Mouse (Mus musculus) heart, adult 9 months (tissue): ENCODE data around the gene Zkscan5.
"Not testable (repeated sequence)": the region's sequence is repeated elsewhere in the genome, so short reads cannot be mapped to it uniquely, and the experiment has no call there.

ENCODE experiments used
- DNase-seq, 2 experiments: peaks; one replicate each; pipeline ENCODE4 v3.0.0; 2022; ENCODE audit warnings: low spot score in 2 of 2

Gene Zkscan5

GRCm38 (mm10) chr5:145203936-145204691 lies at the start of gene Zkscan5:
Gene Zkscan5, plus strand, starts transcription at chr5:145204562.
- peak; percentile 99 for DNase-seq

DNA sequence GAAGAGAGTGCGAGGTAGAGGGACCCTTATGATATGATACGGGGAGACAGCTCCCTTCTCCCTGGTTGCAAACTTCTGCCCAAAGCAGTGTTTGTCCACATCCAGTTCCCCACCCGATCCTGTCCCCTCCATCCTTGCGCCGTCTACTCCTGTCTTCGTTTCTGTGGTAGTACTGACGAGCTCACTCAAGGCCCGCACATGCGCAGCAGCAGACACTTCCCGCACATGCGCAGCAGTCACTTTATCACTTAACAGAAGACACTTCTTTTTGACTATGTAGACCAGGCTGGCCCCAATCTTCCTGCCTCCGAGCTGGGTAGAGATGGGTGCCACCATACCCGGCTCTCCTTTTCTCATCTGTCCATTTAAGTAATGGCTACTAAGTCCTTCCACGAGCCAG lies 43.0 kb upstream of the Zkscan5 start:
- no peak for DNase-seq

DNA sequence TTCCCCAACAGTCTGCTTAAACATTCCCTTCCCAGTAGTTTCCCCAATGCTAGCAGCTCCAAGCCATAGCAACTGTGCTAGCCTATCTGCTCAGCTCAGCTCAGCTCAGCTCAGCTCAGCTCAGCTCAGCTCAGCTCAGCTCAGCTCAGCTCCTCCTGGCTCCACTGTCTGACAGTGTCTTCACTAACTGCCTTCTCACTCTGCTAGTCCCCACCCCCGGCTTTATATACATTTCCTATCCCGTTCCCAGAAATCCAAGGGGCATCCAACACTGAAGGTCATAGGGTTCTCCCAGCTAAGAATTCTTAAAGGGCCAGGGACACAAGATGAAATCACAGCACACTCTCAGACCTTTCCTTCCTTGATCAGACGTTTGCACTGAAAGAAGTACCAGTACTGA lies 39.7 kb upstream of the Zkscan5 start:
- DNase-seq: no peak

DNA sequence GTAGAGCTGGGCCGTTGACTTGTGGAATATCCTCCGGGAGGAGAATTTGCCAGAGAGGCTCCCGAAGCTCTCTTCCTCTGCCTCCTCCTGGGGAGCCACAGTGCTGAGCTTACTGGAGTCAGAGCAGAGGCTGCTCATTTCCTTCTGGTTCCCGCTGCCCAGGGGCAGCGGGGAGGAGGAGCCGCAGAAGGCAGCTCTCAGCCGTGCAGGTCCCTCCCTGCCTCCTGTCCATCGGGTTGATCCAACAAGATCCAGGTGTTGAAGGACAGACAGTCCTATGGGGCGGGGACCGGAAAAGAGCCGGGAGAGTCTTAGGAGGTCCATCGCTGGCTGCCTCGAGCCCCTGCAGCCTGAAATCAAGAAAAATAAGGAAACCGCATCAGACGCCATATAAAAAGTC lies 39.2 kb upstream of the Zkscan5 start:
- no peak for DNase-seq

DNA sequence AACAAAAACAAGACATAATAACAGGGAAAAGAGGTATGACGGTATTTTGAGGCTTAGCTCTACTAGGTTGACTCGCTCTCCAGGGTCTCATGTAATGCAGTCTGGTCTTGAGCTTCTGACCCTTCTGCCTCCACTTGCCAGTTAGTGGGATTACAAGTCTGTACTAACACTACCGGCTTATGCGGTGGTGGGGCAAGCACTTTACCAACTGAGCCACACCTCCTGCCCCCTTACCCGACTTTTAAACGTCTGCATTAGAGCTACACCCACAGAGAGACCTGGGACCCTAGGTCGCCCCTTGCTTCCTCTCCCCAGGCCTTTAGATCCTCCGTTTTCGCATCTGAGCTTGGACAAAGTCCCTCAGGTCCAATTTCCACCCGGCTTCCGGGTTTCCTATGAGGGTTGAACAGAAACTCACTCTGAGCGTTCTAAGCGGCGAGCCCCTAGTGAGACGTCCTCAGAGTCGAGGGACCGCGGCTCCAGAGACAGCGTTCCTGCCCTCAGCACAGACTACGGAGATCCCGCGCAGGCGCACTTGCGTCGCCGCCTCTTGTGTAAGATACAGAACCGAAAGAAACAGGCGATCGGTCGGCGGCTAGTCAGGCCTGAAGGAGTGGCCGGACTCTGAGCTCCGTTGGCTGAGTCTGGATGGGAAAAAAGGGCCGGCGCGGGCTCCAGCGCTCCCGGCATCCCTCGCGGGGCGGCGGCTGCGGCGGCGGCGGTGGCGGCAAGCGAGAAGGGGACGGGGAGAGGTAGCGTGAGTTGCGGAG lies 37.6 kb upstream of the Zkscan5 start, which contains the start of the genes Ptcd1 and Cpsf4:
Ptcd1 (minus strand) TSS at position 573 of the 770 bp plus-strand sequence.
Cpsf4 (plus strand) TSS at position 678 of the 770 bp plus-strand sequence.
- peak; percentile 97 to 99 for DNase-seq

DNA sequence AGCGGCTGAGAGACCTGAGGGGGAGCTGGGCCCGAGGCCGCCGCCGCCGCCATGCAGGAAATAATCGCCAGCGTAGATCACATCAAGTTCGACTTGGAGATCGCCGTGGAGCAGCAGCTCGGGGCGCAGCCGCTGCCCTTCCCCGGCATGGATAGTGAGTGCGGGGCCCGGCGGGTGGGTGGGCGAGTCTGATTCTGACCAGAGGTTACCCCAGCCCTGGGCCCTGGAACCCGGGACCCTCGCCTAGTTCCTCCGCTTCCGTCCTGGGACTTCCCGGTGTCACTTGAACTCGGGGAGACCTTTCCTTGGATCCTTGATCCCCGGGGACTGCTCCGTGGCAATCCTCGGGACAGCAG lies 37.1 kb upstream of the Zkscan5 start:
- no peak for DNase-seq

- DNase-seq: peak in 1 of 2 experiments; percentile 32
Observed at GRCm38 (mm10) chr5:145178461-145178980, 25.8 kb upstream of the Zkscan5 start.

- no peak for DNase-seq
Observed at GRCm38 (mm10) chr5:145185244-145185643, 19.1 kb upstream of the Zkscan5 start.

- DNase-seq: no peak
Observed at GRCm38 (mm10) chr5:145189416-145189815, 14.9 kb upstream of the Zkscan5 start.

- DNase-seq: no peak
Observed at GRCm38 (mm10) chr5:145190373-145190772, 14.0 kb upstream of the Zkscan5 start.

DNA sequence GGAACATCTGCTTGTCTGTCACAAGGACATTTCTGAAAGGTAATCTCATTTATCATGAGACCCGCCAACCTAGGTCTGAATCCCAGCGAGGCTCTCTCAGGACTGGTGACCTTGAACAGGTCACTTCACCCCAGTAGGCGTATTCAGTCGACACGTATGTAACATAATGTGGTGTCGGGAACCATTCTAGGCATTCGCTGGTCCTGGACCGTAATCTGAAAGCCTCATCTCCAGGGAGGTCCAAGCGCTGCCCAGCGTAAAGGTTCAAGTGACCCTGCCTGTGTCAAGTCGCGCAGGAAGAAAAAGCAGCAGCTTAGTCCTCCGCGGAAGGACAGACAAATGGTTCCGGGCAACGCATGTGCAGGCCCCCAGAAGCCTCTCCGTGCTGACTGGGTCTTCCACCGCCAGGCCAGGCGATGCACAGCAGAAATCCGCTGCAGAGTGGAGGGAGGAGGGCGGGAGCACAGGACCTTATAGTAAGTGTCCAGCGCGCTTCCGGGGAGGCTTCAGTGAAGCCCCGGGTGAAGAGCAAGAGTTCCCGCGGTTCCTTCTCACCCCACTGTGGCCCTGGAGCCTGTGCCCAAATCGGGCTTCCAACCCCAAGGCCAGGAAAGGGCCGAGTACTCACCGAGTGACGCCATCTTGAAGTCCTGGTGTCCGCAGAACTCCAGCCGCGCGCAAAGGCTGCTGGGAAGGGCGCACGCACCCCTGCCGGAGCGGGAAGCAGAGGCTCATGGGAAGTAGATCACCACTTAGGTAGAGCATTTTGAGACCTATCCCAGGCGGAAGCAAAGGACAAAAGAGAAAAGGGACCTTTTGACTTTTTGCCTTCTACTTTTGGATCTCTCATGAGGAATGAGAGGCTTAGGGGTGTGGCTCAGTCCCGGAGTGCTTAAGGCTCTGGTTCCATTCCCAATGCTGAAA lies 13.2 kb upstream of the Zkscan5 start:
- DNase-seq: peak; percentile 91

DNA sequence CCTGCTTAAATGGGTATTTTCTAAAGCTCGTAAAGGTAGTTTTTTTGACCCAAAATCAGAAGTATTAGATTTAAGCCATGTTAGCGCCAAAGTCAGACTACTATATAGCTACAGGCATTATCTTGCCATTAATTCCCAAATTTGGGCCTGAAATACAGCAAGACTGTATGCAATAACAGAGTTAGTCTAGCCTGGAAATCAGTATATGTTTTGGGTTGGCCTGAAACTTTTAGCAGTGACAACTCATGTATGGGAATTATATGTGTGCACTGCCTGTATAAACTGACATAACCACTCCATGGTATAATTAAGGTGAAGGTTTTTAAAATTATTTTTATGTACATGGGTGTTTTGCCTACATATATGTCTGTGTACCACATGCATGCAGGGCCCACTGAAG lies 12.4 kb upstream of the Zkscan5 start, which contains the start of gene Atp5j2:
Atp5j2 (minus strand) TSS at position 101 of the 400 bp plus-strand sequence.
- no peak for DNase-seq

DNA sequence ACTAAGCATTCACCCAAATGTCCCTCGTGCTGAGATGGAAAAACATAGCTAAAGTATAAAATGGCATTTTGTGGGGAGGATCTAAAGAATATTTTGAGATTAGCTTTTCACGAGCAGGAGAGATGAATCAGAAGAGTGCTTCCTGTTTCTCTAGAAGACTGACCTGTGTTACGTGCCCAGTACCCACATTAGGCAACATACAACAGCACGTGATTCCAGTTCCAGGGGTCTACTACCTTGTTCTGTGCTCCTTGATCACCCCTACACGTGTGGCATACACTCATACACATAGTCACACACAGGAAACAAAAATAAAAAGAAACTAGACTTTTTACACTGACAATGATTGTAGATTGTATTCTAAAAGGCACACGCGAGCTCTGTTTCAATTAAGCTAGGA lies 4.0 kb upstream of the Zkscan5 start:
- no peak for DNase-seq

DNA sequence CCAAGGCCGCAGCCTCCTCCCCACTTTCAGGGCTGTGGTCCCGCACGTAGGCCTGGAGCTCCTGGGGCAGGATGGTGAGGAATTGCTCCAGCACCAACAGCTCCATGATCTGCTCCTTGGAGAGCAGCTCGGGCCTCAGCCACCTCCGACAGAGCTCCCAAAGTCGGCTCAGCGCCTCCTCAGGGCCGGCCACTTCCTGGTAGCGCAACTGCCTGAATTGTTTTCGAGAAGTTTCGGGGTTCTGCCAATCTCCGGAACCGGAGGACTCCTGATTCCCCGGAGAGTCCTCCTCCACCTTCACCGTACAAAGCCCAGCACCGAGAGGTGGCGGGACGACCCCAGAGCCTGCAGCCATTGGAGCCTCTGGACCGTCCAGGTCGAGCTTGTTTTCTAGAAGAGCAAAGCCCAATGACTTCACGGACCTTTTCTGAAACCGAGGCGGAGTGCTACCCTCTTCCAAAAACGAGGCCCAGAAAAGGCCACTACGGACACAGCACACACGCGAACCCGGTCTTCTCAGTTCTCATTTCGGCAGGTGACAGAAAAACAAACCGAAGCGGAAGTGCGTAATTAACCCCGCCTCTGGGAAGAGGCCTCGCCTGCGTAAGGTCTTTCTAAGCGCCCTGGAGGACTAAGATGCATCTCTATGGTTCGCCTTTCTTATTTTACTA lies 2.9 kb upstream of the Zkscan5 start, which contains the start of gene Zkscan14:
Zkscan14 (minus strand) TSS at position 548 of the 671 bp plus-strand sequence.
- peak; percentile 71 to 74 for DNase-seq

GRCm38 (mm10) chr5:145202446-145202845 lies 1.9 kb upstream of the Zkscan5 start:
- DNase-seq: no peak

- DNase-seq: no peak
Observed at GRCm38 (mm10) chr5:145205041-145205440, 679 bp downstream of the Zkscan5 start.

DNA sequence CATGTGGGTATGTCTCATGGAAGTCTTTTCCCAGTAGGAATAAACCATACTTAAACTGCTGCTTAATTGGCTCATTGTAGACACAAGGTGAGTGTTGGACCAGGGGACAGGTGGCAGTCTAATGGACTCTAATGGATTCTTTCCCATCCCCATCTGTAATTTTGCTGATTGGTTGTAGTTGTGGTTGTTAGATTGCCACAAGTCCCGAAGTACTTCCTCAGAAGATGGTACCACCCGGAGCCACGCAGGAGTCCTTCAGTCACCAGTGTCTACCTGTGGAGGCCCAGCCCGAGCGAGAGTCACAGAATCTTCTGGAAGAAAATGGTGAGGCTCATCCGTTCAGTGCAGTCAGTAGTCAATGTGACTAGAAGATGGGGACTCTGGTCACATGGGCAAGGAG lies 3.0 kb downstream of the Zkscan5 start:
- no peak for DNase-seq

DNA sequence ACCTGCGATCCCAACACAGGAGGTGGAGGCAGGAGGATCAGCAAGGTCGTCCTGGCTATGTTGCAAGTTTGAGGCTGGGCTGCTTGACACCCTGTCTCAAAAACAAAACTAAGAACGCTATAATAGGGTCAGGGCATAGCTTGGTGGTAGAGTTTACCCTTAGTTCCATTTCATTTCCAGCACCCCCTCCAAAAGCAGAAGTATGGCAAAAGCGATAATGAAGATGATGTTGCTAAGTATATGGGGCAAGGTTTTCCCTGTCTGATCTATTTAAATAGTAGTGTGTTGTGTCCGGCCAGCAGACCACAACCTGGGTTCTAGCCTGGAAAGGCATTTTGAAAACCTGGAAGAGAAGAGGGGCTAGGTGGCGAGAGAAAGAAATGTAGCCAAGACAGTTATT lies 3.6 kb downstream of the Zkscan5 start:
- no peak for DNase-seq

DNA sequence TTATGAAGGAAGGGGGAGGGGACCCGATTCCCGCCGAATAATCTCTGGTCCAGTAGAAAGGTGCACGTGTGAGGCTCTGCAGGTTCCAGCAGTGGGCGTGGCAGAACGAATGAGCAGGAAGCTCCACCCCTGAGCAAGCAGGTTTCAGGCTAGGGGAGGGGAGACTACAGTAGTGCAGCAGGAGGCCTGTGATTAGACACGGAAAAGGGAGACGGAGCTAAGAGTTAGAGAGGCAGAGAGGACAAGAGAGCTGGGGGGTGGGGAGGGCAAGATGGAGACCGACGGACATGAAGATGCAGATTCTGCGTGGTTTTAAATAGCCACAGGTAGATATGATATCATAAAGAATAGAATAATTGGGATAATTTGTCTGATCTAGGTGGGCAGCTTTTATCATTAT lies 4.0 kb downstream of the Zkscan5 start:
- DNase-seq: not testable (repeated sequence)

DNA sequence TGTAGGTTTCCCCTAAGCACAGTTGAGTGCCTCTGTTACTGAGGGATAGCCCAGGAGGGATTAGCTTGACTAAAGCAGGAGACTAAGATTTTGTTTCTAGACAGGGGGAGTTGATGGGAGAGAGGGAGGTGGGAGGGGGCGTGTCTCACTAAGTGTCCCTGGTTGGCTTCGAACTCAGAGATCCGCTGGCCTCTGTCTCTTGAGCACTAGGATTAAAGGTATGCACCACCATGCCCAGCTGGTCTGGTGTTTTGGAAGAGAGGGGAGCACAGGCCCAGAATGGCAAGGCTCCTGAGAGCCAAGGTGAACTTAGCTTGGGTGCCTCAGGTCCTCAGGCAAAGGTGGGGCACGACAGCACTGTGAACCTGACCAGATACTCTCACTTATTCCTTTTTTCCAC lies 7.0 kb downstream of the Zkscan5 start:
- no peak for DNase-seq

DNA sequence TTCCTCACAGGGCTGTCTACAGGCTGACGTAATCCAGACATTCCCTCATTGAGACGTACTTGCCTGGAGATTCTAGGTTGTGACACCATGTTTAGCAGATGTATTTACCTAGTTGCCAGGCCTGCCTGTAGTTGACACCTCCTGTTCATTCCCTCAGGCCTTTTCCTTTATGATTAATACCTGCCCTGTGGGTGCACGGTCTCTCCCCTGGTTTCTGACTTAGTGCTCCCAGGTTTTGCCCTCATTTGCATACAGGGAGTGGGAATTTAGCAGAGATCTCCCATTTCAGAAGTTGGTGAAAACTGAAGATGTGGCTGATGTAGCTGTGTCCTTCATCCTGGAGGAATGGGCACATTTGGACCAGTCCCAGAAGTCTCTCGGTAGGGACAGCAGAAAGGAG lies 7.9 kb downstream of the Zkscan5 start:
- no peak for DNase-seq
